Mouse (Mus musculus): Measurements from ENCODE around the gene Kif1a. TPM values are rescaled to one million over a fixed set of nuclear protein-coding genes. Genes with fewer than 3 reads are reported as not detected.

The Kif1a gene
- total RNA-seq, 2 experiments from 2014 or later, result 704 to 762 TPM

GRCm38 (mm10) chr1:93029387-93029786, 72.4 kb downstream of the Kif1a start:
- no peak for DNase-seq (ENCODE audit: low spot score in 2 of 2)

DNA sequence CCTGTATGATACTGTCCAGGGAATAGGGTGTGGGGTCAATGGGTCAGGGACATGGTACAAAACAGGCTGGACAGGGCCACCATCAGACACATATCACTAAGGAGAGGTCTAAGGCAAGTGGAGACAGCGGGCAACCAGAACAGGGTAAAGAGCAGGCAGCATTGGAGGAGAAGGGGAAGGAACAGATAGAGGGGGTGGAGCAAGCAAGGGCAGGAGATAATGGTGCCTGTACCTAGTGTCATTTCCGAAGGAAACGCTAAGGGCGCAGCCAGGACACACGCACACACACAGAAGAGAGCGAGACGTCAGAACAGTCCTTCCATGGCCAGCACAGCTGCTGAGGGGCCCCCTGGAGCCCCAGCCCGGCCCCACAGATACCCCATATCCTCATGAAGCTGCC, 75.2 kb downstream of the Kif1a start:
- no peak for DNase-seq (ENCODE audit: low spot score in 2 of 2)

DNA sequence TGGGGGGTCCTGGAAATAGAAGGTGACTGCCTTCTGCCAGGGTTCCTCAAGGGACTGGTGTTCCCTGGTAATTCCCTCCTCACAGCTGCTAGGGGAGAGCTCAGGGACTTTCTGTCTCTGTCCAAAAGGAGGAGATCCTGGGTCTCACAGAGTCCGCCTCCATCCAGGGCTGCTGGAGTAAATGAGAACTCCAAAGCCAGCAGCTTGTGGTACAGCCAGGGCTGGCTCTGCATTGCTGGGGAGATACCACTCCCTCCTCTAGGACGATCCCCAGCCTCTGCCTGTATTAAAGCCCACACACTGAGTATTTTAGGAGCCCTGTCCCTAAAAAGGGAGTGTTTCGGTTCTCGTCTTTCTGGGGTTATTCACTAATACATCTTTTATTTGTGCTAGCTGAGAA, 81.1 kb downstream of the Kif1a start:
- DNase-seq (ENCODE audit: low spot score in 2 of 2), result no peak

GRCm38 (mm10) chr1:93018716-93019115, 83.0 kb downstream of the Kif1a start:
- DNase-seq (ENCODE audit: low spot score in 2 of 2), result no peak

- no peak for DNase-seq (ENCODE audit: low spot score in 2 of 2)
These were observed 86.6 kb downstream of the Kif1a start for GRCm38 (mm10) chr1:93015136-93015535.

DNA sequence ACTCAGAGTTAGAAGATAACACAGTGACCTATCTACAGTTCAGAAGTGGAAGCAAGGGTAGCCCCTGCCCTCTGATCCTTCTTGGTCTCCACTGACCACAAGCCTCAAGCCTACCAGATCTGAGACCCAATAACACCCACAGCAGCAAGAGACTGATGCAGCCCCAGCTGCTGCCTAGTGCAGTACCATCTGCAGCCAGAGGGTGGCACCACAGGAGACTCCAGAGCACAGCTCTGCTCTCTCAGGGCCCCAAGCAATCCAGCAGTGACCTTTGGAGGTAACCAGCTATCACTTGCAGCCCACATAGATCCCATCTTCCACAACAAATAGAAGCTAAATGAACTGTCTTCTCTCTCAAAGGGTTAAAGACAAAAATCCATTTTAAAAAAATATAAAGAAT, 87.3 kb downstream of the Kif1a start:
- peak; percentile 84 to 90 for DNase-seq (ENCODE audit: low spot score in 2 of 2)

DNA sequence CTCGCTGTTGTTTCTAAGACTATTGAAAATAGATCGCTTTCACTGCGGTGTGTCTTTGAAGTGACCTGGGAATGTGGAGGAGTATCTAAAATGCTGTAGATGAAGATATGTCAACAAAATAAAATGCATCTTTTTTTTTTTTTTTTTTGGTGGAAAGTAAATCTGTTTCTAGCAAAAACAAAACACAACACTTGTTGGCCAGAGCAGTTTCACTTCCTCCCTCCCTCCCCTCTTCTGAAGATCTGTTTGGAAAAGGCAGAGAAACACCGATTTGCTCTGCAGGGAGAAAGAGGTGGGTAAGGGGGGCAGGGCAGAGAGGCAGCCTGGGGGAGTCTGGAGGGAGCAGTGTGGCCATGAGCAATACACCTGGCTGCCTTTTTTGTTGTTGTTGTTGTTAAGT, 88.4 kb downstream of the Kif1a start:
- DNase-seq (ENCODE audit: low spot score in 2 of 2), result no peak

DNA sequence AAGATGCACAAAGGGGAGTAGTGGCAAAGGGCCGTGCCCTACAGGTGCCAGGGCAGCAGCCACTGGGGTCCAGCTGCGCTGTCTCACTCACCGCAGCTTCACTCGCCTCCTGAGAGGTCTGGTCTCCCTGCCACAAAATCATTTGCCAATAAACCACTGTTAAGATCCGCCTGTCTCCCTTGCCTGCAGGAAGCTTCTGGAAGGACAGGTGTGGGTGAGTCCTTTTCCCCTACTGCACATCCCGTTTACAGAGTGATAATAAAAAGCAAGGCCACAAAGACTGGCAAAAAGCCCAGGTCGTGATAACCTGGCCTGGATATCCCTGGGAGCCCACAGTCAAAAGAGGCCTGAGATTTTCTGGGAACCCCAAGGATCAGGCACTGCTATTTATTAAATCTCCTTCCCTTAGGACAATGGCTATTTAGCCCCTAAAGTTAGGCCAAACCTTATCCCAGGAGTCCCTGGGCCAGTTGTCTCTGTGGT, 89.6 kb downstream of the Kif1a start:
- no peak for DNase-seq (ENCODE audit: low spot score in 2 of 2)

DNA sequence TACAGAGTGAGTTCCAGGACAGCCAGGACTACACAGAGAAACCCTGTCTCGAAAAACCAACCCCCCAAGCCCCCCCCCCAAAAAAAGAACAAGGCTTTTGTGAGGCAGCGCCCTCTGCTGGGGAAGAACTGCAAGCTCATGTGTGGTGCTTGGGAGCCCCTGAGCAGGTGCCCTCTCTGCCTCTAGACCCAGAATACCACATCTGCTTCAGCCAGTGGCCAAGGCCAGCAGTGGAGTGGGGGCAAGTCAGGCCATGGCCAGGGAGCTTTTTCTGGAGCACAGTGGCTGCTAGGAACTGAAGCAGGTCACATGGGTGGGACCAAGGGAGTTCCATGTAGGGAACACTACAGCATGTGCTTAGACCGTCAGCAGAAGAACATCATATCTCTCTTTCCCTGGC, 91.0 kb downstream of the Kif1a start:
- DNase-seq (ENCODE audit: low spot score in 2 of 2), result peak in 1 of 2 experiments; percentile 53

DNA sequence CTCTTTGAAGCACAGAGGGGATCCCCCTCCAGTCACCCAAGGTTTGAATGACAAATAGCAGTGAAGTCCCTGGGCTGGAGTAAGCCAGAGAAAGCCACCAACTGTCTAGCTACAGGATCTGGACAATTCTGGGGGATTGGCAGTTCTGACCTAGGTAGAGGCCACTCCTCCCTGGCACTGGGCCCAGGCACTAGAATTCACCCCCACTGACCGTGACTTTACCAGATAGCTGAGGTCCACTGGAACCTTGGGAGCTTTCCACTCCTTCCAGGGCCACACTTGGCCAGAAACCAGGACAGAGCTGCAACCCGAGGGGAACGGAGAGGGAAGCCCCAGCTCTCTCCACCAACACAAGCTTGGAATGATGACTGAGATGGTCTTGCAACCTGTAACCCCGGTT, 92.6 kb downstream of the Kif1a start:
- DNase-seq (ENCODE audit: low spot score in 2 of 2), result no peak

GRCm38 (mm10) chr1:93006061-93006460, 95.7 kb downstream of the Kif1a start, which contains the start of gene Aqp12:
Aqp12 (plus strand) TSS chr1:93006334.
- no peak for DNase-seq (ENCODE audit: low spot score in 2 of 2)

GRCm38 (mm10) chr1:92992880-92993279, 108.9 kb downstream of the Kif1a start:
- DNase-seq (ENCODE audit: low spot score in 2 of 2), result no peak

- no peak for DNase-seq (ENCODE audit: low spot score in 2 of 2)
These were observed 109.4 kb downstream of the Kif1a start for GRCm38 (mm10) chr1:92992214-92992855.

DNA sequence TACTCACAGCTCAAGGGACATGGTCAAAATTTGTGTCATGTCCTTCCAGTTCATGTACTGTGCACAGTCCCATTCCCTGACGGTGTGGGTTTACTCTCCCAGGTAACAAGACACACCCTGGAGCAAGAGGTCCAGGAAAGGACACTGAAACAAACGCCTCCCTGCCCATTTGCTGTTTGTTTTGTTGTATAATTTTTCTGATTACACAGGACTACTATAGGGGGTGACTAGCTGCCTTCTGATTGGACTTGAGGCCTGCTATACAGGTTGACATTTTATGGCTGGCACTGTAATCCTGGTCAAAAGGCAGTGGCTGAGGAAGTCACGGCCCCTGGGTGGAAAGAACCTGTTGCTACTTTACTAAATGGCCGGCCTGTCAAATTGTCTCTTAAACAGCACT, 111.9 kb downstream of the Kif1a start:
- no peak for DNase-seq (ENCODE audit: low spot score in 2 of 2)

- no peak for DNase-seq (ENCODE audit: low spot score in 2 of 2)
These were observed 112.9 kb downstream of the Kif1a start for GRCm38 (mm10) chr1:92988894-92989293.

DNA sequence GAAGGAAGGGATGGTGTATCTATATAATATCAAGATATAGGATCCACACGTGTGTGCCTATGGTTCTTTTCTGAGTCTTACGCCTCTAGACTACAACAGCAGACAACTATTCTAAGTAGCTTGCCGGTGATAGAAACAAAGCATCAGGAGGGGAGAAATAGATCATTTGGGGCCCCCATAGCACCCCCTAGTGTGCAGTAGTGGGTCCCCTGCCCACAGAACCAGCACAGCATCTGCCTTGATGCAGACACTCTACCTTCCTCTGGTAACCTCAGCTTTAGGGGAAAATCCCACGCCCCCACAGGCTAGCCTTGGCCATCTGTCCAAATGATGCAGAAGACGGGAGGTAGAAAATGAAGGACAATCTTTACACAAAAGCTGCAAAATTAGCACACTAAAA, 116.8 kb downstream of the Kif1a start:
- no peak for DNase-seq (ENCODE audit: low spot score in 2 of 2)

DNA sequence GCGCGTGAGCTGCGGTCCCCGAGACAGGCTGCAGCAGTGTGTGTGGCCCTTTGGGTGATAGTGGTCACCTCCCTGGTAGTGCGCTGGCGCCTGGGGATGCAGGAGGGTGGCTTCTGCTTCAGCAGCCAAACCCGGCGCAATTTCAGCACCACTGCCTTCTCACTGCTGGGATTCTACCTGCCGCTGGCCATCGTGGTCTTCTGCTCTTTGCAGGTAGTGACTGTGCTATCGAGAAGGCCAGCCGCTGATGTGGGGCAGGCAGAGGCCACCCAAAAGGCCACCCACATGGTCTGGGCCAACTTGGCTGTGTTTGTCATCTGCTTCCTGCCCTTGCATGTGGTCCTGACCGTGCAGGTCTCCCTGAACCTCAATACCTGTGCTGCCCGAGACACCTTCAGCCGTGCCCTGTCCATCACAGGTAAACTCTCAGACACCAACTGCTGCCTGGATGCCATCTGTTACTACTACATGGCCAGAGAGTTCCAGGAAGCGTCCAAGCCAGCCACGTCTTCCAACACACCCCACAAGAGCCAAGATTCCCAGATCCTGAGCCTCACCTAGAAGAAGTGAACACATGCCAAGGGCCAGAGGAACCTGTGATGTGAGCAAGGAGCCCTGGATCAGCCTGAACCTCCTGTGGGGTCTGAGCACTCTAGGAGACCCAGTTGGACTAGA, 118.7 kb downstream of the Kif1a start:
- no peak for DNase-seq (ENCODE audit: low spot score in 2 of 2)

DNA sequence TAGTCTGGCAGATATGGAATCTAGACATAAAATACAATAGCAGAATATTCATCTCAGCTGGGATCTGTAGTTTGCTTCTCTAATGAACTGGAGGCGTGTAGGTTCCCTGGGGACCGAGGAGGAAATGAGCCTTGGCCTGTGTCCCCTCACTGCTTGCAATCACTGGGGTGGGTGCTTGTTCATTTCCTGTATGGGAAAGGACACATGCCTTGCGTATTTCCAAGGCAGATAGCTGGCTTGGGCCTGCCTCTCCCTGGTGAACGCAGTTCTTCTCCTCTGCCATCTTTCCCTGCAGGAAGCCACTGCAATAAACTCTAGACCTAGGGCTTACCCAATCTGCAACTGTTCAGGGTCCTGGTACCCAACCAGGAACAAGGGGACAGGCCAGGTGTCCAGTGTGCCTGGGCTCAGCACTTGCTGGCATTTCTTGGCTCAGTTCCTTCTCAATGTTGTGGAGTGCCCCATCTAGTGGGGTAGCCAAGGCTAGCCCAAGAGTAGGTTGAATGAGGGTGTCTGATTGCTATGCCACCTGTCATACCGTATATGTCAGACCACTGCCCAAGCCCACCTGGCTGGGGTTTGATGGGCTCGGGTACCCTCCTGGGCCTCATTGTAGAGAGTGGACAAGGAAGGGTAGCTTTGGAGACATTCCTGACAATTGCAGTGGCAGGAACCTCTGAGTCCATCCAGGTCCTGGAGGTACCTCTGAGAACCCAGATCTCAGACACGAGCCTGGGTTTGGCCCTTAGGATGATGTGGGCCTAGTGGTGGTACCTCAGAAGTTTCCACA, 120.5 kb downstream of the Kif1a start:
- DNase-seq (ENCODE audit: low spot score in 2 of 2), result no peak

DNA sequence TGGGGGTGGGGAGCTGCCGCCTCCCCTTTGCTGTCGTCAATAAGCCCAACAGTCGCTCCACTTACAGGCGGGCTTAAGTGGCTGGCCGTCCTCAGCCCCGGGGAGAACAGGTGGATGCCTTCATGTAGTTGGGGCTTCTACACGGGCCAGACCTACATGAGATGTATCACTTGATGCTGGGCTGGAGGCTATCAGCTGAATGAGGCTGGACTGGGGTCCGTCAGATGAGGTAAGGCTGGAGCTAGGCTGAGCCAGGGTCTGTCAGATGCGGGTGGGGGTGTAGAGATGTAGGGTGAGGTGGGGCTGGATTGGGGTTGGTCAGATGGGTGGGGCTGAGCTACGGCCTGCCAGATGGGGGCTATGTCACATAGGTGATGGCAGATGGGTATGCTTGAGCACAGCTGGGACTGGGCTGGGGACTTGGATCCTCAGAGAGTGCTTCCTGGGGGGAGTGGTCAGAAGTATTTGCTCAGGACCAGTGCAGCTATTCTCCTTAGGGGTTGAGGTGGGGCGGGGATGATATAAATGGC, 122.6 kb downstream of the Kif1a start:
- DNase-seq (ENCODE audit: low spot score in 2 of 2), result no peak

- DNase-seq (ENCODE audit: low spot score in 2 of 2), result no peak
These were observed 123.1 kb downstream of the Kif1a start for GRCm38 (mm10) chr1:92978645-92979044.

DNA sequence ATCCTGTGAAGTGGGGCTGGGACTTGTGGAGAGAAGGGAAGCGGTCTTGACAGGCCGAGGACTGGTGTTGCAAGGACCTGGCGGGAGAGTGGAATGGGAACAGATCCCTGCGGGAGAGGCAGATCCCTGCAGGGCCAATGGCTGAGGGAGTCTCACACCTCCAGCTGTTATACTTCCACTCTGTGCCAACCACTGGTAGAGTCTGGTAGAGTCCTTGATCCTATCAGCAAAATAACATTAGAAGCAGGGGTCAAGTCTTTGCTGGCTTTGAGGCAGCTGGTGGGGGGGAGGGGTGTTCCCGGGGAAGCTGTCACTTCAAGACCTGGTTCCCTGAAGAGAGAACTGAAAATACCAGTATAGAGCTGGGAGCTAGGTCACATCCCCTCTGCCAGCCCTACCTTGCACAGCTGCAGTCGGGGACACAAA, 125.6 kb downstream of the Kif1a start:
- DNase-seq (ENCODE audit: low spot score in 2 of 2), result no peak

DNA sequence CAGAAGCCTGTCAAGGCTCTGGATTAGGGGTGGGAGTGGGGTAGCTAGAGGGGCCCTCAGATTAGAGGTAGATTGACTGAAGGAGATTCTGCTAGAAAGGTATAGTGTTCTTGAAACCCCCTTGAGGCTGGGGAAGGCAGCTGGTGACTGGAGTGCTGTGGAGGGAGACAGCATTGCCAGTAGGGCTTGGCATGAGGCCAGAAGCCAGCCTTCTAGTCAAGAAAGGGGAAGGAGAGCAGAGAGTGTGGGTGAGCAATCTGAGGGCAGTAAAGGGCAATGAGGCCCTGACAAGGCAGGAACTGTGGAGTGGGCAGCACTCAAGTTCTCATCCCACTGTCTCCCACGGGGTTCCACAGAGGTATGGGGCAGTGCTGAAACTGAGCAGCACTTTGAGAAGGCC, 128.9 kb downstream of the Kif1a start:
- peak; percentile 33 to 48 for DNase-seq (ENCODE audit: low spot score in 2 of 2)
